Mouse (Mus musculus) B cell, adult (primary cell): ENCODE results near the gene Reps2. TPM values are rescaled to one million over a fixed set of nuclear protein-coding genes. Genes with fewer than 3 reads are reported as not detected.

Source experiments
- total RNA-seq: library from RNA; stranded (reverse); gene quantifications from 4 replicates; pipeline ENCODE4 v1.2.4, GENCODE M21; 2023; ENCODE audit not compliant: inconsistent age

The Reps2 gene
- 0.06 to 0.36 TPM (median 0.11 TPM) in 4 replicates for total RNA-seq

GRCm38 (mm10) chrX:162643091-162643788 is at the start of gene Reps2:
Gene Reps2, minus strand, starts transcription at chrX:162643649.

Other genes with a start within 250 kb of the Reps2 start
- 102 to 105 TPM (median 104 TPM) in 4 replicates for gene Rbbp7, start 116.8 kb upstream of the Reps2 start, total RNA-seq
- gene Txlng, start 185.8 kb upstream of the Reps2 start, total RNA-seq: 22.1 to 25.1 TPM (median 24.5 TPM) in 4 replicates
- gene Syap1, start 244.8 kb upstream of the Reps2 start, total RNA-seq: 24.9 to 30.7 TPM (median 27.4 TPM) in 4 replicates